Mouse (Mus musculus) brain, embryonic 14.5 days (tissue): ENCODE measurements at regions not wholly inside any gene's neighbourhood (a gene's known extent, or its start where the extent isn't known, plus 50 kb on each side); places are given as distances from the start of the nearest gene placed in this dataset.

Source experiments
- CTCF ChIP-seq: fragments of 200-500 bp; IDR thresholded peaks from 2 replicates; pipeline ENCODE4 v1.5.1; 2012; ENCODE audit warnings: inconsistent platforms, mild to moderate bottlenecking, moderate library complexity, borderline replicate concordance; ENCODE audit not compliant: insufficient read depth, insufficient read length; ENCODE audit errors: extremely low read depth
- POLR2A ChIP-seq: fragments of 200-500 bp; IDR thresholded peaks from 2 replicates; pipeline ENCODE4 v1.6.1; 2012; ENCODE audit warnings: mild to moderate bottlenecking, inconsistent platforms, borderline replicate concordance; ENCODE audit not compliant: poor library complexity, insufficient read depth, insufficient read length, severe bottlenecking; ENCODE audit errors: extremely low read depth

- no peak for TF ChIP-seq CTCF
- TF ChIP-seq POLR2A: no peak
Measured at GRCm38 (mm10) chr10:44638678-44639077, 110.4 kb upstream of the Prdm1 start.
